Mouse (Mus musculus): Measurements from ENCODE around the gene Gm11757.
"Not testable (repeated sequence)": the region's sequence is repeated elsewhere in the genome, so short reads cannot be mapped to it uniquely, and the experiment has no call there.

Gene Gm11757

GRCm38 (mm10) chr4:73891012-73891411 is at the start of gene Gm11757:
Gene Gm11757 (minus strand): TSS chr4:73891112.
- in situ Hi-C loops (cut with MboI; ENCODE audit: low pct_unique_long_range_greater_than_20kb in 1 of 2, low sequenced_read_pairs in 2 of 2, unreplicated experiment in 1 of 2): not testable (repeated sequence)

GRCm38 (mm10) chr4:73920660-73921059 is 29.7 kb upstream of the Gm11757 start, which contains the start of gene Gm11756:
Gene Gm11756 (minus strand): TSS chr4:73920760.
- in situ Hi-C loops (cut with MboI; ENCODE audit: low pct_unique_long_range_greater_than_20kb in 1 of 2, low sequenced_read_pairs in 2 of 2, unreplicated experiment in 1 of 2): loop anchor here in 1 of 2 experiments (10.0 kb wide), 1 partner anchor 56 kb away; no protein-coding TSS in a partner anchor

DNA sequence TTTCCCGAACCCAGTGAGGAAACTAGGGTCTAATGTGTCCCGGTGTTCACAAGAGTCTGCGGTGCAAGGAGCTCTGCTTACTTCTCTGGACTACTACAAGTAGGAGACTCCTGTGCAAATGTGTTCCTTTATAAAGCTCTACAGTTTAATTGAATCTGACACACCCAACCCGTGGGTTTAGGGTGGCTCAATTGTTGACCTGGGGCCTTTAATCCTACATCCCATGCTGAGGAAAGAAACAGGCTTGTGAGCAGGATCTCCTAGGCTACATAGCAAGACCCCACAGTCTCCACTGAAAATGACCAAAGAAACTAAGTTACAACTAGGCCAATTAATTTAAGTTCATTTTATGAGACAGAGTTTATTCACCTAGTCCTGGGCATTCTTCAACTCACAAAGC is 14.9 kb upstream of the Gm11757 start, which contains the start of gene Gm13871:
Gene Gm13871 (minus strand): TSS at position 101 of the 400 bp plus-strand sequence.
- in situ Hi-C loops (cut with MboI; ENCODE audit: low pct_unique_long_range_greater_than_20kb in 1 of 2, low sequenced_read_pairs in 2 of 2, unreplicated experiment in 1 of 2): not testable (repeated sequence)

- in situ Hi-C loops (cut with MboI; ENCODE audit: low pct_unique_long_range_greater_than_20kb in 1 of 2, low sequenced_read_pairs in 2 of 2, unreplicated experiment in 1 of 2): not testable (repeated sequence)
Measured at GRCm38 (mm10) chr4:73876166-73876565, 14.7 kb downstream of the Gm11757 start, which contains the start of gene Gm11758. Gene Gm11758 (minus strand): TSS chr4:73876266.

Measured in mouse embryonic stem cell (cell line).